Mouse (Mus musculus) thymus, adult 2 months (tissue): ENCODE measurements at regions not wholly inside any gene's neighbourhood (a gene's known extent, or its start where the extent isn't known, plus 50 kb on each side); places are given as distances from the start of the nearest gene placed in this dataset.

Source experiments
- DNase-seq: peaks from one replicate; pipeline ENCODE4 v3.0.0; 2021
- H3K27ac ChIP-seq: fragments of 200-500 bp; 2 replicates; pipeline ENCODE4 v1.5.1; 2012; ENCODE audit warnings: low read length, control low read depth; ENCODE audit not compliant: control insufficient read depth, insufficient read depth
- H3K27me3 ChIP-seq: fragments of 200-500 bp; 2 replicates; pipeline ENCODE4 v1.6.1; 2012; ENCODE audit warnings: mild to moderate bottlenecking, low read length, moderate library complexity, mixed read lengths; ENCODE audit not compliant: control insufficient read depth, insufficient read depth
- H3K36me3 ChIP-seq: fragments of 200-500 bp; 2 replicates; pipeline ENCODE4 v1.6.1; 2012; ENCODE audit warnings: mild to moderate bottlenecking, low read length, moderate library complexity; ENCODE audit not compliant: control insufficient read depth, insufficient read depth
- H3K4me1 ChIP-seq: fragments of 200-500 bp; replicated peaks from 2 replicates; pipeline ENCODE4 v1.6.1; 2012; ENCODE audit warnings: low read length; ENCODE audit not compliant: control insufficient read depth, insufficient read depth
- H3K4me3 ChIP-seq: fragments of 200-500 bp; 2 replicates; pipeline ENCODE4 v1.5.1; 2012; ENCODE audit warnings: mild to moderate bottlenecking, low read length, control low read depth, moderate library complexity; ENCODE audit not compliant: control insufficient read depth, insufficient read depth
- CTCF ChIP-seq: fragments of 200-500 bp; IDR thresholded peaks from 2 replicates; pipeline ENCODE4 v1.5.1; 2012; ENCODE audit warnings: mild to moderate bottlenecking, control low read depth, low read length, moderate library complexity, borderline replicate concordance; ENCODE audit not compliant: control insufficient read depth, poor library complexity, insufficient read depth; ENCODE audit errors: extremely low read depth
- POLR2A ChIP-seq: fragments of 200-500 bp; IDR thresholded peaks from 2 replicates; pipeline ENCODE4 v1.6.1; 2012; ENCODE audit warnings: mild to moderate bottlenecking, low read length, control low read depth, moderate library complexity; ENCODE audit not compliant: control insufficient read depth, poor library complexity, insufficient read depth; ENCODE audit errors: extremely low read depth
- WGBS: fragments of 180-500 bp; shearing (Covaris S2); methylation state at CpG from one replicate; pipeline ENCODE4 v1.1.7; 2018; 5-methylcytosine and 5-hydroxymethylcytosine counted together

GRCm38 (mm10) chr8:26922178-26922540 is 55.0 kb upstream of the Zfp703 start:
- Histone ChIP-seq H3K4me1 (no peaks in the 10 kb centered on the region), H3K27ac (no peak overlapping the region), H3K27me3 (no peaks in the 10 kb centered on the region), H3K36me3 (no peaks in the 10 kb centered on the region), H3K4me3 (no peak overlapping the region)
- no peak for DNase-seq
- TF ChIP-seq CTCF (no peak), POLR2A (no peak)
- WGBS, result 91% methylated on average over 5 of the region's 5 CpGs

- no peak overlapping the region for H3K4me3 ChIP-seq
- H3K36me3 ChIP-seq, result no peaks in the 10 kb centered on the region
- H3K4me1 ChIP-seq, result no peaks in the 10 kb centered on the region
- 95% methylated on average over 8 of the region's 8 CpGs for WGBS
- TF ChIP-seq POLR2A (no peak), CTCF (no peak)
- H3K27ac ChIP-seq, result no peak overlapping the region
- DNase-seq, result no peak
- no peaks in the 10 kb centered on the region for H3K27me3 ChIP-seq
Measured at GRCm38 (mm10) chr8:26923166-26923565, 54.0 kb upstream of the Zfp703 start.
